Mouse (Mus musculus) liver, embryonic 13.5 days (tissue): ENCODE results near the gene Eci3. TPM values are rescaled to one million over a fixed set of nuclear protein-coding genes. Genes with fewer than 3 reads are reported as not detected.
"Not testable (repeated sequence)": the region's sequence is repeated elsewhere in the genome, so short reads cannot be mapped to it uniquely, and the experiment has no call there.

Experiments used
- ATAC-seq: fragments of 200-750 bp; cut with Nextera tagmentation; 2 replicates; pipeline ENCODE4 v1.8.0; 2017; ENCODE audit warnings: low read depth, mild to moderate bottlenecking, moderate number of reproducible peaks, moderate library complexity
- DNase-seq: peaks from one replicate; pipeline ENCODE4 v3.0.0; 2022
- H3K27ac ChIP-seq: fragments of 300-500 bp; sonication (generic); 2 replicates; pipeline ENCODE4 v1.5.1; 2015; ENCODE audit warnings: moderate library complexity, mild to moderate bottlenecking, inconsistent platforms
- H3K27me3 ChIP-seq: fragments of 300-500 bp; sonication (generic); 2 replicates; pipeline ENCODE4 v1.6.1; 2015; ENCODE audit warnings: mild to moderate bottlenecking, inconsistent platforms
- H3K36me3 ChIP-seq: fragments of 300-500 bp; sonication (generic); 2 replicates; pipeline ENCODE4 v1.6.1; 2015; ENCODE audit warnings: mild to moderate bottlenecking, inconsistent platforms
- H3K4me1 ChIP-seq: fragments of 300-500 bp; sonication (generic); replicated peaks from 2 replicates; pipeline ENCODE4 v1.6.1; 2015; ENCODE audit warnings: inconsistent platforms
- H3K4me2 ChIP-seq: fragments of 300-500 bp; sonication (generic); 2 replicates; pipeline ENCODE4 v1.6.1; 2015; ENCODE audit warnings: inconsistent platforms, mild to moderate bottlenecking, moderate library complexity
- H3K4me3 ChIP-seq: fragments of 300-500 bp; sonication (generic); replicated peaks from 2 replicates; pipeline ENCODE4 v1.5.1; 2015; ENCODE audit warnings: mild to moderate bottlenecking, inconsistent platforms
- H3K9ac ChIP-seq: fragments of 300-500 bp; sonication (generic); 2 replicates; pipeline ENCODE4 v1.6.1; 2015; ENCODE audit warnings: mild to moderate bottlenecking, inconsistent platforms
- H3K9me3 ChIP-seq: fragments of 300-500 bp; sonication (generic); replicated peaks from 2 replicates; pipeline ENCODE4 v1.6.1; 2016; ENCODE audit warnings: inconsistent platforms
- WGBS: fragments of 180-500 bp; shearing (Covaris S2); methylation state at CpG from one replicate; pipeline ENCODE4 v1.1.7; 2015; ENCODE audit not compliant: insufficient replicate concordance; 5-methylcytosine and 5-hydroxymethylcytosine counted together
- polyA plus RNA-seq: library from polyadenylated mRNA; unstranded; fragments of >200 nt; fragmentation: Nextera tagmentation; extraction: Ambion mirVana; gene quantifications from 2 replicates; pipeline ENCODE4 v1.2.1, GENCODE M21; 2015

Eci3 gene
- polyA plus RNA-seq, result 0.18 TPM in 1 of 2 replicates, not detected in the other

GRCm38 (mm10) chr13:34963511-34964397 lies at the start of gene Eci3:
Eci3 (minus strand) TSS chr13:34963810.
- no peaks in the 10 kb centered on the region for H3K36me3 ChIP-seq
- H3K27ac ChIP-seq, result no peak within 1 kb of the TSS
- H3K4me1 ChIP-seq, result peaks cover 14% of the 10 kb centered on the region
- ATAC-seq (no peak), DNase-seq (no peak)
- peak within 1 kb of the TSS; percentile 63 for H3K4me2 ChIP-seq
- H3K27me3 ChIP-seq, result peaks cover 39% of the 10 kb centered on the region
- peak within 1 kb of the TSS; percentile 42 for H3K4me3 ChIP-seq
- 0 out of 2 replicates have a peak within 1 kb of the TSS, but pooled peaks have one; percentile 3 for H3K9ac ChIP-seq
- H3K9me3 ChIP-seq, result no peaks in the 10 kb centered on the region; the same call in 1 of the 2 replicates
- 2% methylated on average over 32 of the region's 32 CpGs for WGBS

- DNase-seq, result no peak
- Histone ChIP-seq H3K27me3 (no peaks in the 10 kb centered on the region), H3K9me3 (no peaks in the 10 kb centered on the region), H3K36me3 (no peaks in the 10 kb centered on the region), H3K4me1 (peaks cover 32% of the 10 kb centered on the region), H3K27ac (no peak overlapping the region), H3K9ac (no peak overlapping the region), H3K4me2 (no peak overlapping the region), H3K4me3 (no peak overlapping the region)
- ATAC-seq, result no peak
- 78% methylated on average over 2 of the region's 2 CpGs for WGBS
Measured at GRCm38 (mm10) chr13:34995925-34996324, 32.3 kb upstream of the Eci3 start.

GRCm38 (mm10) chr13:34993983-34994811 lies 30.6 kb upstream of the Eci3 start:
- Histone ChIP-seq H3K9ac (peak overlapping the region; percentile 86), H3K36me3 (peaks cover 6% of the 10 kb centered on the region), H3K4me1 (peaks cover 32% of the 10 kb centered on the region), H3K27ac (peak overlapping the region; percentile 78), H3K27me3 (no peaks in the 10 kb centered on the region), H3K4me3 (peak overlapping the region; percentile 68), H3K4me2 (peak overlapping the region; percentile 74), H3K9me3 (no peaks in the 10 kb centered on the region)
- ATAC-seq (peak; percentile 97), DNase-seq (peak; percentile 94)
- 1% methylated on average over 33 of the region's 33 CpGs for WGBS

GRCm38 (mm10) chr13:34993595-34993982 lies 30.0 kb upstream of the Eci3 start:
- 2% methylated on average over 22 of the region's 22 CpGs for WGBS
- Histone ChIP-seq H3K9ac (peak overlapping the region; percentile 86), H3K27ac (peak overlapping the region; percentile 78), H3K4me2 (peak overlapping the region; percentile 74), H3K36me3 (peaks cover 12% of the 10 kb centered on the region), H3K4me1 (peaks cover 32% of the 10 kb centered on the region), H3K27me3 (no peaks in the 10 kb centered on the region), H3K4me3 (peak overlapping the region; percentile 68), H3K9me3 (no peaks in the 10 kb centered on the region)
- DNase-seq (no peak), ATAC-seq (peak; percentile 63)

GRCm38 (mm10) chr13:34993085-34993484 lies 29.5 kb upstream of the Eci3 start:
- Histone ChIP-seq H3K4me2 (peak overlapping the region; percentile 74), H3K4me1 (peaks cover 32% of the 10 kb centered on the region), H3K4me3 (peak overlapping the region; percentile 68), H3K36me3 (peaks cover 17% of the 10 kb centered on the region), H3K27ac (peak overlapping the region; percentile 78), H3K9me3 (no peaks in the 10 kb centered on the region), H3K27me3 (no peaks in the 10 kb centered on the region), H3K9ac (peak overlapping the region; percentile 86)
- 62% methylated on average over 4 of the region's 4 CpGs for WGBS
- ATAC-seq, result no peak
- DNase-seq, result no peak

GRCm38 (mm10) chr13:34991581-34992273 lies 28.1 kb upstream of the Eci3 start:
- no peak for DNase-seq
- Histone ChIP-seq H3K4me2 (peak overlapping the region; percentile 13; the same call in 1 of the 2 replicates), H3K36me3 (peaks cover 31% of the 10 kb centered on the region), H3K4me3 (no peak overlapping the region), H3K27me3 (no peaks in the 10 kb centered on the region), H3K4me1 (peaks cover 32% of the 10 kb centered on the region), H3K27ac (no peak overlapping the region; the same call in 1 of the 2 replicates), H3K9ac (no peak overlapping the region), H3K9me3 (no peaks in the 10 kb centered on the region)
- ATAC-seq, result no peak
- WGBS, result 45% methylated on average over 4 of the region's 4 CpGs

- peak; percentile 61; the same call in 1 of the 2 replicates for ATAC-seq
- not testable (repeated sequence) for H3K27me3 ChIP-seq, H3K9me3 ChIP-seq, H3K4me2 ChIP-seq, H3K4me3 ChIP-seq, DNase-seq, H3K9ac ChIP-seq, H3K4me1 ChIP-seq, H3K27ac ChIP-seq
- WGBS, result 71% methylated on average over 1 of the region's 1 CpGs
- H3K36me3 ChIP-seq, result peaks cover 78% of the 10 kb centered on the region
Measured at GRCm38 (mm10) chr13:34983479-34983878, 19.9 kb upstream of the Eci3 start.

GRCm38 (mm10) chr13:34978635-34979034 lies 15.0 kb upstream of the Eci3 start:
- ATAC-seq, H3K4me1 ChIP-seq, H3K4me3 ChIP-seq, H3K4me2 ChIP-seq, DNase-seq, H3K9me3 ChIP-seq, H3K9ac ChIP-seq, H3K27ac ChIP-seq, H3K27me3 ChIP-seq: not testable (repeated sequence)
- WGBS, result 75% methylated on average over 5 of the region's 5 CpGs
- H3K36me3 ChIP-seq, result peaks cover 51% of the 10 kb centered on the region

GRCm38 (mm10) chr13:34977410-34977809 lies 13.8 kb upstream of the Eci3 start:
- DNase-seq (no peak), ATAC-seq (peak; percentile 85)
- WGBS, result 72% methylated on average over 3 of the region's 3 CpGs
- Histone ChIP-seq H3K9ac (no peak overlapping the region), H3K36me3 (peaks cover 48% of the 10 kb centered on the region), H3K4me1 (0 out of 2 replicates have a peak, but pooled peaks cover 4% of the 10 kb centered on the region), H3K27ac (0 out of 2 replicates have a peak overlapping the region, but pooled peaks have one; percentile 12), H3K9me3 (no peaks in the 10 kb centered on the region), H3K4me3 (no peak overlapping the region), H3K27me3 (no peaks in the 10 kb centered on the region), H3K4me2 (no peak overlapping the region)

- Histone ChIP-seq H3K9ac (no peak overlapping the region), H3K9me3 (no peaks in the 10 kb centered on the region), H3K4me3 (no peak overlapping the region), H3K36me3 (peaks cover 40% of the 10 kb centered on the region), H3K4me2 (no peak overlapping the region), H3K4me1 (0 out of 2 replicates have a peak, but pooled peaks cover 4% of the 10 kb centered on the region), H3K27me3 (no peaks in the 10 kb centered on the region), H3K27ac (no peak overlapping the region)
- DNase-seq (no peak), ATAC-seq (no peak)
- 74% methylated on average over 4 of the region's 4 CpGs for WGBS
Measured at GRCm38 (mm10) chr13:34976116-34976515, 12.5 kb upstream of the Eci3 start.
